Mouse (Mus musculus) spleen, adult 2 months (tissue): ENCODE data around the gene Clec16a.

Experiments
- CTCF ChIP-seq: fragments of 200-500 bp; IDR thresholded peaks from 2 replicates; pipeline ENCODE4 v1.5.1; 2011; ENCODE audit warnings: mild to moderate bottlenecking, inconsistent platforms; ENCODE audit not compliant: insufficient read depth, insufficient read length, insufficient replicate concordance; ENCODE audit errors: extremely low read depth
- POLR2A ChIP-seq: fragments of 200-500 bp; IDR thresholded peaks from 2 replicates; pipeline ENCODE4 v1.6.1; 2011; ENCODE audit warnings: low read depth, low read length, inconsistent platforms

- TF ChIP-seq CTCF (no peak), POLR2A (no peak)
These were observed 19.5 kb upstream of the Clec16a start for GRCm38 (mm10) chr16:10525610-10525980.
